Mouse (Mus musculus): Measurements from ENCODE around the gene 4931429L15Rik.
"Not testable (repeated sequence)": the region's sequence is repeated elsewhere in the genome, so short reads cannot be mapped to it uniquely, and the experiment has no call there.

Gene 4931429L15Rik

DNA sequence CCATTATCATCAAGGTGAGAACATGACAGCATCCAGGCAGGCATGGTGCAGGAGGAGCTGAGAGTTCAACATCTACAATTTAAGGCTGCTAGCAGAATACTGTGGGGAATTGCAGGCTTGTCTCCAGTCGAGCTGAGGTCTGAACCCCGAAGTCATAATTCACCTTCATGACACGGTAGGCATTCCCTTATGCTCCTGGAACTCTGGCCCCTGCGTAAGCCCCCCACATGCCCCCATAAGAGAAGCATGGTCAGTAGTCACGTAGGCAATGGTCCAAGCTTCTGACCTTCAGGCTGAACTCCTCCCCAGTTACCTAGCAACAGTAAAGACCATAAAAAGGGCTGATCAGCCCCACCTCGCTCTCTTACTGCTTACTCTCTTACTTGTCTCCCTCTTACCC lies at the start of gene 4931429L15Rik:
Gene 4931429L15Rik, minus strand, starts transcription at position 101 of the 400 bp plus-strand sequence.
- DNase-seq (ENCODE audit: low spot score in 2 of 2), result not testable (repeated sequence)

DNA sequence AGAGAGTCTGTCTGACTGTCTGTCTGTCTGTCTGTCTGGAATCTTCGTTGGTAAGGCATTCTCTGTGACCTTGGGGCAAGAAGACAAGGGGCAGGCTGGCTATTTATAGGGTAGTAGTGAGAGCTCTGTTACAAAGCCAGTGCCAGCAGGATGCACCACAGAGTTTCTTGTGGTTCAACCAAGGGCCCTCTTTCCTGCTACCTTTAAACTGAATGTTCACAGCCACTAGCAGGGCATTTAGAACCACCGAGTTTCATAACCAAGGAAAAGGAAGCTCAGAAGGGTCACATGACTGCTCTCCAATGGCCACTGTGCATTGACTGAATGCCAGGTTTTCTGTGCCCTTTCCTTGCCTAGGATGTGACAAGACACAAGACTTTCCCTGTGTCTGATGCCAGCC lies 42.7 kb upstream of the 4931429L15Rik start:
- no peak for DNase-seq (ENCODE audit: low spot score in 2 of 2)

- DNase-seq (ENCODE audit: low spot score in 2 of 2), result no peak
These were observed 41.8 kb upstream of the 4931429L15Rik start for GRCm38 (mm10) chr9:46361461-46362111.

DNA sequence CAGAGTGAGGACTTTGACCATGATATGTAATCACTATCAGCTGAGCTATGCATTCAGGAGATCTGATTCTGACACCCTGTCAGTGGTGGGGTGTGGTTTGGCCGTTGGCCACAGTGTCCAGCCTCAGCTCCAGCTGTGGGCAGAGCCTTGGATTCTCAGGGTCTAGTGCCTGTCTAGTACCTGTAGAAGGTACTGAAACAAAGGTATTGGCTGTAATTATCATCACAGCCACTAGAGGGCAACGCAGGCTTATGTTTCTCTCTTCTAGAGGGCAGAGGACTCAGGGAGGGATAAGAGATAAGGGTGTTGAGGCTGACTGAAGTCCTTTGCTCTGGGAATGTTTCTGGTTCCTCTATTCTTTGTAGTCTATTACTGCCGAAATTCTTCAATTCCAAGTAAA lies 34.2 kb upstream of the 4931429L15Rik start:
- peak in 1 of 2 experiments; percentile 22 for DNase-seq (ENCODE audit: low spot score in 2 of 2)

DNA sequence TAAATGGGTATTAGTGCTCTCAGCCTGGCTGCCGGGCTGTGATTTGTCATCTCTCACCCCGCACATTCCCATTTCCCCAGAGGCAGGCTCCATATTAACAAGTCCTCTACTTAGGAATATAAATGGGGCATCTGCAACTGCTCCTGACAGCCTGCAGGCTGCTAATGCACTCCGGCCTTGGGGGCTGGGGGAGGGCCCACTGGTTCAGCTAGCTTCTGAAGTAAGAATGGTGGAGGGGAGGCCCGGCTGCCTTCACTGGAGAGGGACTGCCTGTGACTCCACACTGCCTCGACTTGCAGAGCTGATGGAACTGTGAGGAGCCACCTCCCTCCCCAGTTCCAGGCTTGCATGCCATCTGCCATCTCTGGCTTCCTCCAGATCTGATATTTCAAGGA lies 33.5 kb upstream of the 4931429L15Rik start:
- no peak for DNase-seq (ENCODE audit: low spot score in 2 of 2)

- no peak for DNase-seq (ENCODE audit: low spot score in 2 of 2)
These were observed 33.0 kb upstream of the 4931429L15Rik start for GRCm38 (mm10) chr9:46352651-46353329.

GRCm38 (mm10) chr9:46350451-46350981 lies 30.7 kb upstream of the 4931429L15Rik start:
- no peak for DNase-seq (ENCODE audit: low spot score in 2 of 2)

GRCm38 (mm10) chr9:46345887-46346665 lies 26.3 kb upstream of the 4931429L15Rik start:
- DNase-seq (ENCODE audit: low spot score in 2 of 2), result no peak

DNA sequence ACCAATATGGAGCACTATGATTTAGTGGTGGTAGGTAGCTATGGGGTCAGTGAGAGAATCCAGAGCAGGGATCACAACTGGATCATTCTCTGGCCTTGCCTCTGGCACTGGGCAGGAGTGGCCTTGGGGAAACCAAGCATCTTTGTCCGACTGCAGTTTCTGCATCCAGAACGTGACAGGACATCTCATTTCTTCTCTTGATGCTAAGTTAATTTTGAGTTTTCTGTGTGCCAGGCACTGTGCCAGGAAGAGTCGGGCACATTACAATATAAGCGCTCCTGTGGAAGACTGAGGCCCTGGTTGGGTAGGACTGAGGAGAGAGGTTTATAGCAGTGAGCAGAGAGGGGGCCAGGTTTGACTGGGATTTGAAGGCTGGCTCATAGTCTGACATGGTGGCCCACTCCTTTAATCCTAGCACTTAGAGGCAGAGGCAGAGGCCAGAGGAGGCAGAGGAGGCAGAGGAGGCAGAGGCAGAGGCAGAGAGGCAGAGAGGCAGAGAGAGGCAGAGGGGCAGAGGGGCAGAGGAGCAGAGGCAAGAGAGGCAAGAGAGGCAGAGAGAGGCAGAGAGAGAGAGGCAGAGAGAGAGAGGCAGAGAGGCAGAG lies 19.4 kb upstream of the 4931429L15Rik start:
- DNase-seq (ENCODE audit: low spot score in 2 of 2), result no peak

DNA sequence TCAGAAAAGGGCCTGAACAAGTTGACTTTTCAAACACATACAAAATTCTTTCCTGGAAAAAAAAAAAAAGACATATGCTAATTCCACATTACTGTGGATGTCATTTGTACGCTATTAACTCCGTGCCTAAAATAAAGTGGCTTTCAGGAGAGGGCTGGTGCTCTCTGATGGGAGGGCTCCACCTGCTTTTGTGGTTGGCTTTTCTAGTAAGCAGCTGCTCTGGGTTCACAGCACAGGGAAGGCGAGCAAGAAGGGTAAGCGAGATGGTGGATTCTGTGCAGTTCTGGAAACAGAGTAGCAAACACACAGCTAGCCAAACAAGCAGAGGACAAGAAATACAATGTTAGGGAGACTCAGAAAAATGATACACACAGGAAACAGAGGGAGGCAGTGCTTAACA lies 18.6 kb upstream of the 4931429L15Rik start:
- DNase-seq (ENCODE audit: low spot score in 2 of 2), result no peak

DNA sequence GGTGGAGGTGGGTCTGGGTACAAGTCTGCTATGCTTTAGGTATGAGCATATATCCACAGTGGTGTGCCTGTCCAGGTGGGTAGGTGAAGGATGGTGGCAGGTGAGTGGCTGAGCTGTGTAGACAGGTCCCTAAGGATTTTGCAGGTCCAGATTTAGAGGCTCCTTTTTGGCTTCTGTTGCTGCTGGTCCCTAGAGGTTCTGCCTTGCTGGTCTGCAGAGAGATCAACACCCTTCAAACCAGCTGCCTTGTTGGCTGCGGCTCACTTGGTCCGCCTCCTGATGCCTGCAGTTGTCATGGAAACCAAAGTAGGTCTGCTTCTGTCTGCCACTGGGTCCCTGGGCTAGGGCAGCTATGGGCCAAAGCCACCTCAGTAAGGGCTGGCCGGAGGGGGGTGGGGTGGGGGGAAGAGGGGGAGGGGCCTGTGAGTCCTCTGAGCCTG lies 18.1 kb upstream of the 4931429L15Rik start:
- DNase-seq (ENCODE audit: low spot score in 2 of 2), result no peak

- DNase-seq (ENCODE audit: low spot score in 2 of 2), result no peak
These were observed 17.5 kb upstream of the 4931429L15Rik start for GRCm38 (mm10) chr9:46337331-46337730.

DNA sequence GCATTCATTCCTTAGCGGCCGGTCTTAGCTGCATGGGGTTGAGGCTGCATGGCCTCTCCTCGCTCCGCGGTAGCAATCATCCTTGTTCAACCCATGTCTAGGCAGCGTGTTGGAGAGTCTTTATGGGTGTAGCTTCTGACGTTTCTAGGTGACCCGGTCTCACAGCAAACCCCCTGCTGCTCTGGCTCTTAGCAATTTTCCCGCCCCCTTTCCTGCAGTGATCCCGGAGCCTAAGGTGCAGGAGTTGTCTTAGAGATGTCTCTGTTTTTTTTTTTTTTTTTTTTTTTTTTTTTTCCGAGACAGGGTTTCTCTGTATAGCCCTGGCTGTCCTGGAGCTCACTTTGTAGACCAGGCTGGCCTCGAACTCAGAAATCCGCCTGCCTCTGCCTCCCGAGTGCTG lies 16.5 kb upstream of the 4931429L15Rik start:
- not testable (repeated sequence) for DNase-seq (ENCODE audit: low spot score in 2 of 2)

DNA sequence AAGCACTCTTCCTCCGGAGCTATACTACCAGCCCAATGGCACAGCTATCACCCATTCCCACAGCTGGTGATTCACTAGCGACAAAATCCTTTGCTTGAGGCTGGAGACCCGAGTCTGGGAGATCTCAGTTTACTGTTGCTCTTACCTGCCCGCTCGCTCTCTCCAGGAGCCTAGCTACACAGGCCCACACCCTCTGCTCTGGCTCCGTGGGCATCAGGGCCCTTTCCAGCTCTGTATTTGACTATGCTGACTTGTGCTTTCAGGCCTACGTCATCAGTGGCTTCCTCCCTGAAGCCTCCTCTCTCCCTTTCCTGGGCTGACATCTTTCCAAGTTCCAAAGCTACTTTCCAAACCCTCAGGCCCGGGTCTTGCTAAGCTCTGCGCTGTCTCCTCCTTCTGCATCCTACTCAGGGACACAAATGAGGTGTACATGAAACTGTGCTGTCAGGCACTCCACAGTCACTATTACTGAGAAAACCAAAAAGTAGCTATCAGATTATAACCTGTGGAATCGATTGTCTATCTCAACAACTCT lies 15.7 kb upstream of the 4931429L15Rik start:
- DNase-seq (ENCODE audit: low spot score in 2 of 2), result no peak

DNA sequence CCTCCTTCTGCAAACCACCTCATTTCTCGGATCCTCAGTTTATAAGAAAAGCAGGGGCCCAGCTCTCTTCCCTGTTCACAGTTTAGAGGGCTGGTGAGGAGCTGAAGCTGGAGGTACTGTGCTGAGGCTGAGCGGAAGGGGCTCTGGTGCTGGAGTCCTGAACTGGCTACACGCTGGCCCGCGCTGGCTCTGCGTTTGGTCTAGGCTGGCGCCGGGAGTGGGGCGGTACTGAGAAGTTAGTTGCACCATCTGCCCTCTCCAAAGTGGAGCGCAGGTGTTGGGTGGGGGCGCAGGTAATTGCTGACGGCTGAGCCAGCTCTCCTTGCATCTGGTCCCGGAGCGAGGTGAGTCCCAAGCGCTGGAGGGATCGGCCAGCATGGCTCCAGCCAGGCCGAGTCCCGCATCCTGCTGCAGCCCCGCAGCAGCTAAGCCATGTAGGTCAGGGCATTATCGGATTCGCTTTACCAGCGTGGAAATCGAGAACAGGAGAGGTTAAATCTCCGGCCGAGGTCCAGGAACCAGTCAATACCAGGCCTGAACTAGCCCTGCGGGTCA lies 14.8 kb upstream of the 4931429L15Rik start:
- no peak for DNase-seq (ENCODE audit: low spot score in 2 of 2)

- DNase-seq (ENCODE audit: low spot score in 2 of 2), result no peak
These were observed 11.5 kb upstream of the 4931429L15Rik start for GRCm38 (mm10) chr9:46331301-46331700.

GRCm38 (mm10) chr9:46330586-46330895 lies 10.8 kb upstream of the 4931429L15Rik start:
- DNase-seq (ENCODE audit: low spot score in 2 of 2), result no peak

DNA sequence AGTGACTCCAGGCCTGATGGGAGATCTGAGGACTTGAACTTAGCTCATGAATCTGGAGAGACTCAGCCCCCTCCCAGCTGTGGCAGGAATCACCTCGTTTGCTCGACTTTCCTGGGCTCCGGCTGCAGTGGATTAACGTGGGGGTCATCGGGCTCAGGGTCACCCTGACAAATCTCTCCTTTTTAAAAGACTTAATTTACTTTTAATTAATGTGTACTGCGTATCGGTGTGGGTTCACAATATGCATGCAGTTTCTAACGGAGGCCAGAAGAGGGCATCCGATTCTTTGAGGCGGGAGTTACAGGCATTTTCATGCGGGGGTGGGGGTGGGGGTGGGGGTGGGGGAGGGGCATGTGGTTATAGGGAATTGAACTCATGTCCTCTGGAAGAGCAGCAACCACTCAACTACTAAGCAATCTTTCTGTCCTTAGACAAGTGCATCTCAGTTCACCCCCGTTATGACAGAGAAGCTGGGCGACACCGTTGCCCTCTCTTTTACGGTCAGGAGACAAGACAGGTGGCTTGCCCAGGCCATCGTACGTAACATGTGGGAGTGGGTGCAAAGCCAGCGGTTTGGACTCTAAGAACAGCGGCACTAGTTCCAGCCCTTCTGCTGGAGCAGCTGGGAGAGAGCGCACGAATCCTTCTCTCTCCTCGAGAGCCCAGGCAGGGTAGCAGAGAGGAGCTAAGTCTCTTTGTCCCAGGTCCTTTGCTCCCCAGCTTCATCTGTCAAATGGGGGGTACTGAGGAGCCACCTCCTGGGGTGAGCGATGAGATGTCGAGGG lies 10.2 kb upstream of the 4931429L15Rik start:
- no peak for DNase-seq (ENCODE audit: low spot score in 2 of 2)

GRCm38 (mm10) chr9:46329250-46329648 lies 9.5 kb upstream of the 4931429L15Rik start:
- DNase-seq (ENCODE audit: low spot score in 2 of 2), result no peak

GRCm38 (mm10) chr9:46328572-46329249 lies 8.9 kb upstream of the 4931429L15Rik start:
- DNase-seq (ENCODE audit: low spot score in 2 of 2), result no peak
